Mouse (Mus musculus) gastrocnemius, adult 2 months (tissue): ENCODE data around the gene Rbms3. TPM values are rescaled to one million over a fixed set of nuclear protein-coding genes. Genes with fewer than 3 reads are reported as not detected.

Experiments used
- DNase-seq: peaks from one replicate; pipeline ENCODE4 v3.0.0; 2022
- H3K27ac ChIP-seq: fragments of 200-600 bp; 2 replicates; pipeline ENCODE4 v1.8.1; 2022; ENCODE audit warnings: mild to moderate bottlenecking
- H3K4me3 ChIP-seq: fragments of 200-600 bp; 2 replicates; pipeline ENCODE4 v1.8.1; 2022; ENCODE audit warnings: mild to moderate bottlenecking, moderate library complexity
- CTCF ChIP-seq: fragments of 200-600 bp; IDR thresholded peaks from 2 replicates; pipeline ENCODE4 v1.8.1; 2022; ENCODE audit warnings: antibody characterized with exemption, mild to moderate bottlenecking, moderate library complexity
- intact Hi-C: fragments of 180-260 bp; cut with DNase I; formaldehyde crosslinking; loops from one replicate; pipeline ENCODE4 v1.15.1; 2025
- total RNA-seq, 2 experiments: library from RNA; stranded (reverse); gene quantifications; 2 replicates each; pipeline ENCODE4 v1.2.3; 2021

Gene Rbms3
- total RNA-seq, 2 experiments from 2014 or later: 5.8 to 8.1 TPM

- no peak for TF ChIP-seq CTCF
- H3K27ac ChIP-seq: no peak overlapping the region
- no peak overlapping the region for H3K4me3 ChIP-seq
- intact Hi-C loops: no loop called here
- no peak for DNase-seq
These were observed 47.1 kb downstream of the Rbms3 start for GRCm38 (mm10) chr9:117582591-117582990.

- intact Hi-C loops: no loop called here
- DNase-seq: no peak
- H3K27ac ChIP-seq: no peak overlapping the region
- TF ChIP-seq CTCF: no peak
- H3K4me3 ChIP-seq: no peak overlapping the region
These were observed 58.4 kb downstream of the Rbms3 start for GRCm38 (mm10) chr9:117571186-117571855.

GRCm38 (mm10) chr9:117570240-117570821 lies 59.4 kb downstream of the Rbms3 start:
- no peak overlapping the region for H3K4me3 ChIP-seq
- DNase-seq: no peak
- no peak for TF ChIP-seq CTCF
- intact Hi-C loops: no loop called here
- H3K27ac ChIP-seq: no peak overlapping the region

GRCm38 (mm10) chr9:117566293-117566692 lies 63.4 kb downstream of the Rbms3 start:
- intact Hi-C loops: no loop called here
- TF ChIP-seq CTCF: no peak
- peak; percentile 32 for DNase-seq
- Histone ChIP-seq H3K4me3 (no peak overlapping the region), H3K27ac (no peak overlapping the region)

- no peak for TF ChIP-seq CTCF
- intact Hi-C loops: no loop called here
- Histone ChIP-seq H3K27ac (no peak overlapping the region), H3K4me3 (no peak overlapping the region)
- DNase-seq: no peak
These were observed 71.2 kb downstream of the Rbms3 start for GRCm38 (mm10) chr9:117558562-117558961.

DNA sequence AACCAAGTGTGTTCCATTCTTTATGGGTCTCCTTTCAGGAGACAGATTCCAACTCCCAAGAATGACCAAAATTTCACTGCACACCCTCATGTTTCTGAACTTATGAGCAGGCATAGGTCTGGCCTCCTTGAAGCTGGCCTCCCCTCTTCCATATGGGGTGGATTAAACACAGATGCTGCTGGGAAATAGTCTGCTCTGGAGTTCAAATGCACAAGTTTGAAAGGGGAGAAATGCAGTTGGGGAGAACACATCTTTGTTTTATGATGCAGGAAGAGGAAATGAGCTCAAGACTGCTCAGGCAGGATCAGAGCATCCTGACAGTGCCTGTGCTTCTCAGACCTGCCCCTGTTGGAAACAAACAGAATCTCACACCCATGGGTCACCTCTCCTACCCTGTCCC lies 75.4 kb downstream of the Rbms3 start:
- H3K4me3 ChIP-seq: no peak overlapping the region
- intact Hi-C loops: no loop called here
- no peak for DNase-seq
- H3K27ac ChIP-seq: no peak overlapping the region
- TF ChIP-seq CTCF: no peak

DNA sequence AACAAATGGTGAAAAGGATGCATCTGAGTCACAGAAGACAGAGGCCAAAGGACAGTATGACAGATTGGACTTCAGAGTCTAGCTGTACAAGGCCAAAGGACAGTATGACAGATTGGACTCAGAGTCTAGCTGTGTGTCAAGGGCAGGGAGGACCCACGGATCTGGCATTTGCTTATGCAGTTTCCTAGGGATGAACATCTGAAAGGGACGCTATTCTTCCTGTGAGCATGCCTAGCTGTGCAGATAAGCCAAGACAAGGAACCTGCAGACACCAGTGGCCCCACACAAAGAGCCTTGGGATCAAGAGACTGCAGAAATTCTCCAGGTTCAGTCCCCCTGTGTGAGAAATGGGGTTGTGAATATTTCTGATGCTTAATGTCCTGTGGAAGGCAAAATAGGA lies 100.4 kb downstream of the Rbms3 start:
- DNase-seq: no peak
- Histone ChIP-seq H3K4me3 (no peak overlapping the region), H3K27ac (no peak overlapping the region)
- intact Hi-C loops: no loop called here
- no peak for TF ChIP-seq CTCF

DNA sequence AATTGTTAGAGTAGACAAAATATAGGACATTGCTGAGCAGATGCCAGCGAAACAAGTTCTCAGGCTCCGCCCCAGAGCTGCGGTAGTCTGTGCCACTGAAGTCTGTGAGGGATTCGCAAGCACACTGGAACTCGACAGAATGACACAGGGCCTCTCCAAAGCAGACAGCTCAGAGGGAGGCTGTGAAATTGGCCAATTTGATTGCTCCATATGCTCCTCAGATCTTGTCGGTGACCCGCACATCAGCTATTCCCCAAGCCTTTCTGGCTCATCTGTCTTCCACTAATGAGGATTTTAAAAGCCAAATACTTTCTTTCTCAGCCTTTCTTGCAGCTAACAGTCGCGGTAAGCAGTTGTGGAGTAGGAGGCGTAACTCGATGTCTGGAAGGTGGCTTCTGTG lies 120.8 kb downstream of the Rbms3 start:
- DNase-seq: no peak
- intact Hi-C loops: no loop called here
- H3K27ac ChIP-seq: no peak overlapping the region
- no peak for TF ChIP-seq CTCF
- H3K4me3 ChIP-seq: no peak overlapping the region

DNA sequence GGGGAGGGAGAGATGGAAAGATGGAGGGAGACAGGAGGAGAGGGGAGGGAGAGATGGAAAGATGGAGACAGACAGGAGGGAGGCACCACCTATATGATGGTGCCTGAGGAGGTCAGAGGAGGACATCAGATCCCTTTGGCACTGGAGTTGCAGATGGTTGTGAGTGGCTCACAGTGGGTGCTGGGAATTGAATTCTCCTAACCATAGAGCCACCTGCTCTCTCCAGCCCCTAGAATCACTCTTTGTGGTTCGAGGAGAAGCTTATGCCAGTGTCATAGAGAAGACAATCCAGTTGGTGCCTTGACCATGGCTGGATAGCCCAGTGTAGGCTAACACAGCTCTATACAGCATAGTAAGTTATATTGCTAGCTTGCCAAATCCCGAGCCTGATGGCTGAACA lies 137.8 kb downstream of the Rbms3 start:
- DNase-seq: no peak
- no peak overlapping the region for H3K4me3 ChIP-seq
- no peak overlapping the region for H3K27ac ChIP-seq
- TF ChIP-seq CTCF: no peak
- intact Hi-C loops: no loop called here

DNA sequence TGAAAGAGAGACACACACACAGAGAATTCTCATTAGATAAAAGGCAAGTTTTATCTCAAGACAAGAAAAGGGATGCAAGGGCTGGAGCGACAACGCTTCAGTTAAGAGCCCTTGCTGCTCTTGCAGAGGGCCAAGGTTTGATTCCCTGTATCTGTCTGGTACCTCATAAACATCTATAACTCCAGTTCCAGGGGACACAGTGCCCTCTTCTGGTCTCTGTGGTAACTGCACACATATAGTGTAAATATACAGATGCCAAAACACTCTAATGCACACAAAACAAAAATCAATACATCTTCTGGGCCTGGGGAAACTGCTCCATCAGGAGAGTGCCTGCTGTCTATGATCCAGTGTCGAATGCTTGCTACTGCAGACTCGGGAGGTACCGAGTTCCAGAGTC lies 145.3 kb downstream of the Rbms3 start:
- Histone ChIP-seq H3K27ac (no peak overlapping the region), H3K4me3 (no peak overlapping the region)
- DNase-seq: no peak
- TF ChIP-seq CTCF: peak; percentile 45
- intact Hi-C loops: no loop called here

DNA sequence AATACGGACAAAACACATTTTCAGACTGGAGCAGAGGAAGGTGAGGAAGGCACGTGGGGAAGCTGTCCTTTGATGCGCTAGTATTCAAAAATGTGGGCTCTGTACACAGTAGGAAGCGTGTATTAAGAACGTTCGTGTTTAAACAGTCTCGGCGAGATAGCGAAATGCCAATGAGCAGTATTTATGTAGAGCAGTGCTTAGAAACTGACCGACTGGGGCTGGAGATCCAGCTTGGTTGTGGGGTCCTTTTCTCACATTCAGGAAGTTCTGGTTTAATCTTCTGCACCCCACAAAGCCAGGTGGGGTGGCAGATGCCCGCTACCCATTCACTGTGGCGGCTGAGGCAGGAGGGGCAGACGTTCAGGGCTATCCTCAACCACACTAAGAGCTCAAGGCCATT lies 153.0 kb downstream of the Rbms3 start:
- intact Hi-C loops: no loop called here
- no peak overlapping the region for H3K27ac ChIP-seq
- no peak overlapping the region for H3K4me3 ChIP-seq
- no peak for DNase-seq
- no peak for TF ChIP-seq CTCF

DNA sequence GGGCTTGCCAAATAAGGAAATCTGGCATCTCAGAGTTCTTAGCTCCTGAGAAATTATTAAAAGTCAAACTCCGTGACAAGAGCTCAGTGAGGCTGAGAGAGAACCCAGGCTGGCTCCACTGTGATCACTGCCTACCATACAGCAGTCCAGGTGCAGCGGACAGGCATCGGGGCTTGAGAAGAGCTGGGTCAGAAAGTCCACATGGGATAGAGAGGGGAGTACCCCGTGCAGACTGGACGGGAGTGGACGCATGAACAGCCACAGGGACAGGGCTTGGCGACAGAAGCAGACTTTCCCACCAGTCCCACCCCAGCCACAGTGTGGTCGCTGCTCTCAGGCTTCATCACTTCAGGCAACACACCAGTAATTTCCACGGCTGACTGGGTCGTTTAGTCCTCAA lies 176.9 kb downstream of the Rbms3 start:
- intact Hi-C loops: no loop called here
- no peak for TF ChIP-seq CTCF
- no peak for DNase-seq
- Histone ChIP-seq H3K27ac (no peak overlapping the region), H3K4me3 (no peak overlapping the region)

GRCm38 (mm10) chr9:117442611-117443010 lies 187.1 kb downstream of the Rbms3 start:
- no peak for TF ChIP-seq CTCF

GRCm38 (mm10) chr9:117435856-117436255 lies 193.9 kb downstream of the Rbms3 start:
- Histone ChIP-seq H3K4me3 (no peak overlapping the region), H3K27ac (no peak overlapping the region)
- intact Hi-C loops: no loop called here
- no peak for DNase-seq
- no peak for TF ChIP-seq CTCF

More at GRCm38 (mm10) chr9:117442611-117443010, 187.1 kb downstream of the Rbms3 start:
- intact Hi-C loops: no loop called here
- Histone ChIP-seq H3K4me3 (no peak overlapping the region), H3K27ac (no peak overlapping the region)
- DNase-seq: no peak
